Mouse (Mus musculus) limb, embryonic 11.5 days (tissue): ENCODE measurements around the gene Tab1. TPM values are rescaled to one million over a fixed set of nuclear protein-coding genes. Genes with fewer than 3 reads are reported as not detected.

Experiments
- ATAC-seq: fragments of 200-750 bp; cut with Nextera tagmentation; 2 replicates; pipeline ENCODE4 v1.8.0; 2017; ENCODE audit warnings: low read depth; ENCODE audit not compliant: insufficient number of reproducible peaks, low FRiP score, low TSS enrichment
- DNase-seq: peaks from one replicate; pipeline ENCODE4 v3.0.0-alpha.2; 2015; ENCODE audit warnings: low spot score
- H3K27ac ChIP-seq: fragments of 300-500 bp; sonication (generic); replicated peaks from 2 replicates; pipeline ENCODE4 v1.5.1; 2014; ENCODE audit warnings: low read depth, mild to moderate bottlenecking, low read length
- H3K27me3 ChIP-seq: fragments of 300-500 bp; sonication (generic); 2 replicates; pipeline ENCODE4 v1.6.1; 2014; ENCODE audit warnings: mild to moderate bottlenecking, low read length, mixed read lengths; ENCODE audit not compliant: control insufficient read depth, insufficient read depth
- H3K36me3 ChIP-seq: fragments of 300-500 bp; sonication (generic); 2 replicates; pipeline ENCODE4 v1.6.1; 2014; ENCODE audit warnings: mild to moderate bottlenecking, low read length, moderate library complexity, mixed read lengths; ENCODE audit not compliant: control insufficient read depth, insufficient read depth
- H3K4me1 ChIP-seq: fragments of 300-500 bp; sonication (generic); 2 replicates; pipeline ENCODE4 v1.6.1; 2014; ENCODE audit warnings: low read length, mixed read lengths; ENCODE audit not compliant: control insufficient read depth, insufficient read depth
- H3K4me2 ChIP-seq: fragments of 300-500 bp; sonication (generic); 2 replicates; pipeline ENCODE4 v1.6.1; 2014; ENCODE audit warnings: low read depth, mild to moderate bottlenecking, moderate library complexity; ENCODE audit not compliant: severe bottlenecking
- H3K4me3 ChIP-seq: fragments of 300-500 bp; sonication (generic); 2 replicates; pipeline ENCODE4 v1.5.1; 2014; ENCODE audit warnings: low read depth, low read length
- H3K9ac ChIP-seq: fragments of 300-500 bp; sonication (generic); 2 replicates; pipeline ENCODE4 v1.6.1; 2014; ENCODE audit warnings: mild to moderate bottlenecking, low read length
- H3K9me3 ChIP-seq: fragments of 300-500 bp; sonication (generic); 2 replicates; pipeline ENCODE4 v1.6.1; 2016; ENCODE audit warnings: low read length; ENCODE audit not compliant: control insufficient read depth
- WGBS: fragments of 180-500 bp; shearing (Covaris S2); extraction: QIAGEN DNeasy Blood & Tissue Kit; methylation state at CpG from one replicate; pipeline ENCODE4 v1.1.7; 2014; 5-methylcytosine and 5-hydroxymethylcytosine counted together
- polyA plus RNA-seq: library from polyadenylated mRNA; unstranded; fragments of >200 nt; fragmentation: Nextera tagmentation; extraction: Ambion mirVana; gene quantifications from 2 replicates; pipeline ENCODE4 v1.2.1, GENCODE M21; 2014

Tab1 gene
- polyA plus RNA-seq, 1 experiment from 2014 or later = 35.5 TPM

DNA sequence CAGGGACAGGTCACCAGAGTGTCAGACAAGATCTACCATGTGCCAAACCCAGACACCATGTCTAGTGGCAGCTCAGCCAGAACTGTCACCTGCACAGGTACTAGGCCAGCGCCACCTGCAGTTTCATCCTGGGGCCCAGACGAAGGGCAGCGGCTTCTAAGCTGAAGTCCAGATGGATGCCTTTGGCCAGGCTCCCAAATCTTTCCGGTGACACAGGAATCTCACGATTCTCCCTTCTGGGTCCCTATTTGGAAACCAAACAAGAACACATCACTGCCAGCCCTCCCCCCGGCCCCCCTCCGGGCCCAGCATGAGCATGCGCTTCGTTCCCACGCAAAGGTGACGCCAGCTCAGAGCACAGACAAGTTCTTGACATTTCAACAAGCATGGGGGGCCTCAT, 30.3 kb downstream of the Tab1 start:
- no peak overlapping the region for H3K4me2 ChIP-seq
- H3K9ac ChIP-seq = no peak overlapping the region
- peaks cover 23% of the 10 kb centered on the region for H3K36me3 ChIP-seq
- H3K4me3 ChIP-seq = no peak overlapping the region
- no peaks in the 10 kb centered on the region for H3K9me3 ChIP-seq
- ATAC-seq (no peak), DNase-seq (no peak)
- no peaks in the 10 kb centered on the region for H3K27me3 ChIP-seq
- 87% methylated on average over 11 of the region's 11 CpGs for WGBS
- no peak overlapping the region for H3K27ac ChIP-seq
- peaks cover 9% of the 10 kb centered on the region for H3K4me1 ChIP-seq

DNA sequence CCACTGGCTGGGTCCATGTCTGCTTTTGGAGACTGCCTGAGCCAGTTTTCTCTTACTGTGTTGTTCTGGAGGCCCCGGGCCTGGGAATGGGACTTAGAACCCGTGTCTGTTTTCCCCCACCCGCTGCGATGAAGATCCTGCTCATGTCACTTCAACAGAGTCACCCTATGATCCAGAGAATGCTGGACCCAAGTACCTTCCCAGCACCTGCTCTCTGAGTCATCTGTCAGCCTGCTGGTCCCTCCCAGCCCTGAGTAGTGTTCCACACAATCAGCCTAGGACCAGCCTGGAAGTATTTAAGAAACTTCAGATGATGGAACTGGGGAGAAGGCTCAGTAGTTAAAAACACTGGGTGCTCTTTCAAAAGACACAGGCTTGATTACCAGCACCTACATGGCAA, 30.8 kb downstream of the Tab1 start:
- H3K4me2 ChIP-seq = no peak overlapping the region
- no peak overlapping the region for H3K9ac ChIP-seq
- H3K4me1 ChIP-seq = peaks cover 5% of the 10 kb centered on the region
- H3K9me3 ChIP-seq = no peaks in the 10 kb centered on the region
- no peak for DNase-seq
- H3K4me3 ChIP-seq = no peak overlapping the region
- WGBS = 93% methylated on average over 4 of the region's 4 CpGs
- H3K27me3 ChIP-seq = no peaks in the 10 kb centered on the region
- H3K27ac ChIP-seq = no peak overlapping the region
- H3K36me3 ChIP-seq = peaks cover 21% of the 10 kb centered on the region
- ATAC-seq = no peak

DNA sequence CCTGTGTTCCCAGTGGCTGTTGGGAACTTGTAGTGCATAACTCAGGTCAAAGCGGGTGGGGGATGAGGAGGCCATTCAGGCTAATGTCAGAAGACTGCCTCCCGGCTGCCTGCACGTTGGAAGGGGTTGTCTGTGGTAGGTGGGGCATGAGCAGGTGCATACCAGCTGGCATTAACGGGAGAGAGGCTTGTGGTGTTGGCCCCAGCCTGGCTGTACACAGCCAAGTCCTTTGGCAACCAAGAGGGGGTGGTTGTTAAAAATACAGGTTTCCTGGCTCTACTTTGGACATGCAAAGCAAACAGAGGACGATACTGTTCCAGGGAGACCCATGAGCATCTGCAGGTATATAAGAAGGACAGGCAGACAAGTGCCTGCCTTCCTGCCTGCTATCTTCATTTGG, 32.5 kb downstream of the Tab1 start:
- H3K4me3 ChIP-seq = no peak overlapping the region
- H3K27ac ChIP-seq = no peak overlapping the region
- no peak overlapping the region for H3K9ac ChIP-seq
- no peaks in the 10 kb centered on the region for H3K9me3 ChIP-seq
- no peak overlapping the region for H3K4me2 ChIP-seq
- H3K4me1 ChIP-seq = peaks cover 2% of the 10 kb centered on the region; the same call in 1 of the 2 replicates
- DNase-seq = no peak
- WGBS = 63% methylated on average over 5 of the region's 5 CpGs
- H3K36me3 ChIP-seq = peaks cover 10% of the 10 kb centered on the region; the same call in 1 of the 2 replicates
- no peaks in the 10 kb centered on the region for H3K27me3 ChIP-seq
- ATAC-seq = no peak

DNA sequence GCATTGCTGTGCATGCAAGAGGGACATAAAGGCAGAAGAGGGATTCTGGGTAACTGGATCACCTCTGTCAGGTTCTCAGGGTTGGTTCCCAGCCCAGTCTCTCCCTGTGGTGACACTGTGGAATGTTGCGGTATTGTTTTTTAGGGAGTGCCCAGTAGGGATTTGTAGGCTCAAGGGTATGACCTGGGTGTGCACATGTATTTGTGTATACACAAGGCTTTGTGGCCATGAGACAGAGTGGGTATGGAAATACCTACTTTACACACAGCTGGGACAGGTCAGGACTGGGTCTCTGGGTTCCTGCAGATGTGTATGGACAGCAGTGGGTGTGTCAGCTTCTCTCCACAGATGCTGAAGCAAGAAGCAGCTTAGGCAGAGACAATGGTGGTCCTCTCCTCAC, 36.6 kb downstream of the Tab1 start:
- DNase-seq = no peak
- ATAC-seq = no peak
- Histone ChIP-seq H3K4me1 (peaks cover 10% of the 10 kb centered on the region), H3K9me3 (no peaks in the 10 kb centered on the region), H3K9ac (no peak overlapping the region), H3K4me3 (no peak overlapping the region), H3K27me3 (no peaks in the 10 kb centered on the region), H3K4me2 (no peak overlapping the region), H3K27ac (no peak overlapping the region), H3K36me3 (no peaks in the 10 kb centered on the region)
- WGBS = 97% methylated on average over 1 of the region's 1 CpGs

DNA sequence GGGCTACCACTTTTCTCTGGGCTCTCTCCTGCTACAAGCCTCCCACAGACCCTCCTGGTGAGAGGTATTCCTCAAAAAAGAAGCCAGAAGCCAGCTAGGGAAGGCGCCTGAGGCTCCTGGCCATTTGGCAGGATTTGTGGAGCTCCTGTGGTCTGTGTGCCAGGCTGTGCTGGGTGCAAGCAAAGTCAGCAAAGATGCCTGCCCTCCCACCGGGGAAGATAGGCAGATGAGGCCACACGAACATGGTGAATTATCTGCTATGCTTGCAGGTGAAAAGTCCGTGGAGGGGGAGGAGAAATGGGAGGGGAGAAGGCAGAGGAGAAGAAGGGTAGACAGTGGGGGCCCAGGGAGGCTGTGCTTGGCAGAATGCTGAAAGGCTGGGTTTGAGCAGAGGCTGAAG, 37.4 kb downstream of the Tab1 start:
- Histone ChIP-seq H3K27me3 (no peaks in the 10 kb centered on the region), H3K4me3 (no peak overlapping the region), H3K36me3 (no peaks in the 10 kb centered on the region), H3K27ac (no peak overlapping the region), H3K4me2 (no peak overlapping the region), H3K9ac (no peak overlapping the region), H3K4me1 (peaks cover 18% of the 10 kb centered on the region), H3K9me3 (no peaks in the 10 kb centered on the region)
- no peak for ATAC-seq
- no peak for DNase-seq
- 55% methylated on average over 4 of the region's 4 CpGs for WGBS

DNA sequence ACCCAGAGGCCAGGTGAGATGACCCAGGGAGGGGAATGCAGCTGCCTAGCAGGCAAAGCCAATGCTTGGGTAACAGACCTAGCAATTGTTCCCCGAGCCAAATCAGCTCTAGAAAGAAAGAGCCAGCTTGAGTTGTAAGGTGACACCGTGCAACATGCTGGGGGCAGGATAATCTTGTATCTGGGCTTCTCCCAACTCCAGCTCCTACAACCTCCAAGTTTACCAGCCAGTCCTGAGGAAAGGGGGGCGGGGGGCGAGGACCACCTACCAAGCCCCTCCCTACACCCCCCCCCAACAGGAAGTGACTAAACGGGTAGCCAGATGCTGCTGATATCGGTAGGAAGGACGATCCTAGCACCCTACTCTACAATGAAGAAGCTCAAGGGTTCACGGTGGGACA, 38.4 kb downstream of the Tab1 start:
- H3K27ac ChIP-seq = no peak overlapping the region
- no peak overlapping the region for H3K9ac ChIP-seq
- no peak for ATAC-seq
- H3K36me3 ChIP-seq = no peaks in the 10 kb centered on the region
- 5% methylated on average over 8 of the region's 8 CpGs for WGBS
- H3K4me2 ChIP-seq = peak overlapping the region; percentile 3; the same call in 1 of the 2 replicates
- peaks cover 20% of the 10 kb centered on the region for H3K4me1 ChIP-seq
- H3K4me3 ChIP-seq = no peak overlapping the region
- no peaks in the 10 kb centered on the region for H3K9me3 ChIP-seq
- H3K27me3 ChIP-seq = no peaks in the 10 kb centered on the region
- DNase-seq = peak; percentile 49

DNA sequence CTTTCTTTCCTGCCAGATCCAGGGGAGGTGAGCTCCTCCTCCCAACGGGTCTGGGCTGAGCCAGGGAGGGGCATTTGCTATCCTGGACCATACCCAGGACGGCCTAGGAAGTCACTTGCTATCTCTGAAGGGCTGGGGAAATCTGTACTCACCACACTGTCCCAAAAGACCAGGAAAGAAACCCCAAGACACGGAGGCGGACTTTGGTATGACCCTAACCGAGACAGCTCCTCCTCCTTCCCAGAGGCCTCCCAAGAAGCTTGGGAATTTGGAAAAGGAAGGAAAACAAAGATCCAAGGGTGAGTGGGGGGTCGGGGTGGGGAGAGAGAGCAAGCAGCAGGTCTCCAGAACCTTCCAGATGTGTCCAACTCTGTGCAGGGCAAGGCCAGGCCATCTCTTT, 38.9 kb downstream of the Tab1 start:
- WGBS = 18% methylated on average over 6 of the region's 6 CpGs
- H3K4me2 ChIP-seq = peak overlapping the region; percentile 3; the same call in 1 of the 2 replicates
- no peak for ATAC-seq
- no peaks in the 10 kb centered on the region for H3K36me3 ChIP-seq
- no peaks in the 10 kb centered on the region for H3K9me3 ChIP-seq
- H3K9ac ChIP-seq = no peak overlapping the region
- H3K27ac ChIP-seq = no peak overlapping the region
- H3K4me1 ChIP-seq = peaks cover 20% of the 10 kb centered on the region
- no peak for DNase-seq
- no peak overlapping the region for H3K4me3 ChIP-seq
- H3K27me3 ChIP-seq = no peaks in the 10 kb centered on the region

DNA sequence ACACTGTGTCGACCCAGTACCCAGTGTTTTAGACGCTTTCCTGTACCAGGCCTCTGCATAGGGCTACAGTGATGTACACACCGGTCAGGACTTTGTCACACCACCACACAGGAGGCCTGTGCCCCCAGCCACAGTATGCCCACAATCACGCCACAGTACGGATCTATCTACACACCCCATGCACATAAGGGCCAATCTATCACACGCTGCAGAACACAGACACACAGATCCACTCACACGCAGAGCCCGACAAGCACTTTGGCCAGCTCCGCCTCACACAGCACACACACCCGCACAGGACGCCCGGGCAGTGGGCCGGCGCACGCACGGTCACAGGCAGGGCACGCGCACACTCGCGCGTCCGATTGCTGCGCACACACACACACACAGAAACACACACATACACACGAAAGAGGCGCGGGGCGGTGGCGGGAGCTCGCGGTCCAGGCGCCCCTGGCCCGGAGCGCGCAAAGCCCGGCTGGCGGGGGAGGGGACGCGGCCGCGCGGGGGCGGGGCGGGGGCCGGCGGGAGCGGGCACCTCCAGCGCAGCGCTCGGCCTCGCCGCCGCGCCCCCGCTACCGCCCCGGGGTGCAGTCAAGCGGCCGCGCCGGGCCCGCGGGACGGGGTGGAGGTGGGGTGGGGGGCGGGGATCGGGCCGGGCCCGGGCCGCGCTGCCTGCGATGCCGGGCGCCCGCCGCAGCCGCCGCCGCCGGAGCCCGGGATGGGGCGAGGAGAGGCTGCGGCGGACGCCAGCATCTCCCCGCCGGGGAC, 40.3 kb downstream of the Tab1 start, which contains the start of gene Mgat3:
Mgat3 (plus strand) TSS at position 721 of the 771 bp plus-strand sequence.
- WGBS = 6% methylated on average over 36 of the region's 85 CpGs
- DNase-seq (peak; percentile 74), ATAC-seq (peak; percentile 55)
- H3K4me1 ChIP-seq = peaks cover 20% of the 10 kb centered on the region
- peak within 1 kb of the TSS; percentile 95 for H3K4me3 ChIP-seq
- H3K27me3 ChIP-seq = no peaks in the 10 kb centered on the region
- H3K27ac ChIP-seq = peak within 1 kb of the TSS; percentile 68; the same call in 1 of the 2 replicates
- H3K4me2 ChIP-seq = peak within 1 kb of the TSS; percentile 90
- H3K9ac ChIP-seq = peak within 1 kb of the TSS; percentile 94
- H3K9me3 ChIP-seq = no peaks in the 10 kb centered on the region
- H3K36me3 ChIP-seq = no peaks in the 10 kb centered on the region
